Mouse (Mus musculus): Measurements from ENCODE around the gene Lrrc51.
"Not testable (repeated sequence)": the region's sequence is repeated elsewhere in the genome, so short reads cannot be mapped to it uniquely, and the experiment has no call there.

DNA sequence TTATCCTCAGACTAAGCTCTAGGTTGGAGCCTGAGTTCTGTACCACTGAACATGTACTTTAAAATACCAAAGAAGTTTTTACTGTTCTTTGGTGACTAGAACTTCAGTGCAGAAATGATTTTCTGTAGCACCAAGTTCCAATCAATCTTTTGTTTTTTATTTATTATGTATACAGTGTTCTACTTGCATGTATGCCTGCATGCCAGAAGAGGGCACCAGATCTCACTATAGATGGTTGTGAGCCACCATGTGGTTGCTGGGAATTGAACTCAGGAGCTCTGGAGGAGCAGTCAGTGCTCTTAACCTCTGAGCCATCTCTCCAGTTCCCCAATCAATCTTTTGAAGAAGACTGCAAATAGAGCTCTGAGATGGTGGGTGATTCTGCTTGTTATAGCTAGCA is 7.8 kb downstream of the Lrrc51 start:
- TF ChIP-seq CTCF (IDR thresholded peaks at IDR 0.05 in 2 of 3, conservative IDR thresholded peaks at IDR 0.05 in 1 of 3; ENCODE audit: control insufficient read depth in 1 of 3, insufficient read depth in 1 of 3, low read depth in 2 of 3, low read length in 3 of 3, poor library complexity in 1 of 3, severe bottlenecking in 1 of 3) = peak; percentile 10 to 52 (median 41); a peak in 5 of 6 replicates
- TF ChIP-seq NELFE (IDR thresholded peaks at IDR 0.05; ENCODE audit: low read depth, low read length) = not testable (repeated sequence)
